10 mouse cellular contexts compared by ENCODE assay signal in the genomic region with DNA sequence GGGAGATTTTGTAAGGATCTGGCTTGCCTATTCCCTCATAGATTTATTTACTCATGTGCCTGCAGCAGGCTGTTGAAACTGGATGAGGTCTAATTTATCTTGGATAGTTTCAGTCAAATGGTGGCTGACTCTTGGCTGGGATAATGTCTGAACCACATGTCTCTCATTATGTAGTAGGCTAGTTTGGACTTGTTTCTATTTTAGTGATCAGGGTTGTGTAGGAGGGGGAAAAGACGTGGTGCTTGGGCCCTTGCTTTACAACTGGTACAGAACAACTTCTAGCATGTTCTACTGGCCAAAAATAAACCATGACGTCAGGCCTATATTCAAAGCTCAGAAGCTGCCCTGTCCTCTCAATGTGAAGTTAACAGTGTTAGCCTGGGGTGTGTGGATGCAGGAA.
DNase-seq lines count a peak whose midpoint lies in the region; ATAC-seq and TF ChIP-seq lines count a peak whose summit lies in the region.
"Had no signal": no experiment of that assay in that cellular context is flagged by ENCODE, and none has a peak within 500 bp of the region (broad histone marks: within the 10 kb centered on the region; RNA-seq: fewer than 3 reads in every experiment).

No protein-coding gene starts in this region.

- H3K4me1 ChIP-seq in heart, embryonic 12.5 days (replicated peaks), result peaks cover 7% of the 10 kb centered on the region; the same call in 1 of the 2 replicates
- H3K4me1 ChIP-seq in stomach, embryonic 15.5 days, result no peaks in the 10 kb centered on the region
- no peaks in the 10 kb centered on the region for H3K4me1 ChIP-seq in hindbrain, embryonic 14.5 days (replicated peaks; ENCODE audit: control insufficient read depth, insufficient read depth, low read length)
- H3K4me1 ChIP-seq: megakaryocyte, embryonic 14.5 days had no signal

- H3K27me3 ChIP-seq in heart, embryonic 12.5 days (replicated peaks), result no peaks in the 10 kb centered on the region
- no peaks in the 10 kb centered on the region for H3K27me3 ChIP-seq in stomach, embryonic 15.5 days (replicated peaks)
- no peaks in the 10 kb centered on the region for H3K27me3 ChIP-seq in hindbrain, embryonic 14.5 days (ENCODE audit: control insufficient read depth, insufficient read depth, low read length)
- H3K27me3 ChIP-seq: megakaryocyte, embryonic 14.5 days had no signal

- no peak overlapping the region for H3K9ac ChIP-seq in heart, embryonic 12.5 days
- no peak overlapping the region for H3K9ac ChIP-seq in stomach, embryonic 15.5 days
- H3K9ac ChIP-seq in hindbrain, embryonic 14.5 days, result no peak overlapping the region

- no peak overlapping the region for H3K4me2 ChIP-seq in heart, embryonic 12.5 days
- no peak overlapping the region for H3K4me2 ChIP-seq in stomach, embryonic 15.5 days
- H3K4me2 ChIP-seq in hindbrain, embryonic 14.5 days (replicated peaks), result no peak overlapping the region

- WGBS in heart, embryonic 12.5 days, result 17% methylated on average over 2 of the region's 2 CpGs
- 21% methylated on average over 2 of the region's 2 CpGs for WGBS in stomach, embryonic 15.5 days
- WGBS in hindbrain, embryonic 14.5 days, result 73% methylated on average over 2 of the region's 2 CpGs

- no peak overlapping the region for H3K4me3 ChIP-seq in left cerebral cortex, adult 2 months
- H3K4me3 ChIP-seq in heart, embryonic 12.5 days, result no peak overlapping the region
- no peak overlapping the region for H3K4me3 ChIP-seq in stomach, embryonic 15.5 days (replicated peaks)
- H3K4me3 ChIP-seq in hindbrain, embryonic 14.5 days (replicated peaks; ENCODE audit: low read length), result no peak overlapping the region
- H3K4me3 ChIP-seq: megakaryocyte, embryonic 14.5 days had no signal

- H3K36me3 ChIP-seq in heart, embryonic 12.5 days, result no peaks in the 10 kb centered on the region
- H3K36me3 ChIP-seq in stomach, embryonic 15.5 days, result no peaks in the 10 kb centered on the region
- no peaks in the 10 kb centered on the region for H3K36me3 ChIP-seq in hindbrain, embryonic 14.5 days (replicated peaks; ENCODE audit: control insufficient read depth, insufficient read depth)

- no peak for TF ChIP-seq CTCF in left cerebral cortex, adult 2 months (IDR thresholded peaks at IDR 0.05)

- H3K9me3 ChIP-seq in heart, embryonic 12.5 days (replicated peaks), result no peaks in the 10 kb centered on the region
- no peaks in the 10 kb centered on the region for H3K9me3 ChIP-seq in stomach, embryonic 15.5 days
- H3K9me3 ChIP-seq in hindbrain, embryonic 14.5 days (ENCODE audit: control insufficient read depth, low read length), result no peaks in the 10 kb centered on the region

- peak; percentile 53; the same call in 1 of the 2 replicates for ATAC-seq in heart, embryonic 12.5 days (ENCODE audit: insufficient number of reproducible peaks, low FRiP score)
- ATAC-seq in stomach, embryonic 15.5 days (ENCODE audit: insufficient read depth, low FRiP score, low read depth), result peak; percentile 78; the same call in 1 of the 2 replicates
- no peak for ATAC-seq in hindbrain, embryonic 14.5 days (ENCODE audit: low FRiP score)
- no peak for ATAC-seq in monocyte, adult 5-6 weeks (replicated peaks; ENCODE audit: insufficient number of reproducible peaks, low FRiP score, low TSS enrichment, poor library complexity, severe bottlenecking)

- no peak overlapping the region for H3K27ac ChIP-seq in left cerebral cortex, adult 2 months
- no peak overlapping the region for H3K27ac ChIP-seq in heart, embryonic 12.5 days (ENCODE audit: poor library complexity, severe bottlenecking)
- H3K27ac ChIP-seq in stomach, embryonic 15.5 days, result peak overlapping the region; percentile 8
- H3K27ac ChIP-seq in hindbrain, embryonic 14.5 days, result no peak overlapping the region

- intact Hi-C loops in left cerebral cortex, adult 2 months (cut with DNase I), result no loop called here

- DNase-seq in left cerebral cortex, adult 18-20 months (ENCODE audit: low spot score in 2 of 2), result peak; percentile 11 to 12
- DNase-seq in left cerebral cortex, adult 2 months (ENCODE audit: extremely low spot score in 1 of 2, low spot score in 2 of 2), result no peak
- peak; percentile 9 for DNase-seq in kidney, postnatal 10 days
- DNase-seq in hindbrain, embryonic 14.5 days (ENCODE audit: low spot score), result no peak
- DNase-seq in right cerebral cortex, postnatal 4 days, result no peak
- DNase-seq: thymus, postnatal 25 days had no signal

Comparison
In these comparisons a context has a peak if more than half of its experiments do, and no peak if none do; other contexts are left out.
1. DNase-seq: peak in left cerebral cortex, adult 18-20 months (2 of 2) and kidney, postnatal 10 days (single experiment); none in left cerebral cortex, adult 2 months (0 of 2), hindbrain, embryonic 14.5 days (single experiment) and right cerebral cortex, postnatal 4 days (single experiment).
2. ATAC-seq: peak in heart, embryonic 12.5 days (single experiment) and stomach, embryonic 15.5 days (single experiment); none in hindbrain, embryonic 14.5 days (single experiment) and monocyte, adult 5-6 weeks (single experiment).